Mouse (Mus musculus) adrenal gland, adult (tissue): ENCODE measurements at regions not wholly inside any gene's neighbourhood (a gene's known extent, or its start where the extent isn't known, plus 50 kb on each side); places are given as distances from the start of the nearest gene placed in this dataset.

Experiments used
- DNase-seq, 2 experiments: peaks; one replicate each; pipeline ENCODE4 v3.0.0; 2022 to 2023; ENCODE audit warnings: low spot score in 1 of 2; ENCODE audit not compliant: inconsistent age in 2 of 2

GRCm38 (mm10) chr9:58421702-58422392 lies 51.6 kb upstream of the Tbc1d21 start:
- DNase-seq = no peak

- DNase-seq = no peak
Measured at GRCm38 (mm10) chr9:58428795-58429194, 58.5 kb upstream of the Tbc1d21 start.

GRCm38 (mm10) chr9:58430772-58431171 lies 57.6 kb upstream of the Insyn1 start:
- DNase-seq = no peak

GRCm38 (mm10) chr9:58432793-58433370 lies 55.5 kb upstream of the Insyn1 start:
- DNase-seq = no peak

GRCm38 (mm10) chr9:58436246-58437091 lies 51.9 kb upstream of the Insyn1 start:
- DNase-seq = no peak

GRCm38 (mm10) chr9:58437541-58437940 lies 50.9 kb upstream of the Insyn1 start:
- no peak for DNase-seq

- peak in 1 of 2 experiments; percentile 63 for DNase-seq
Measured at GRCm38 (mm10) chr9:58438071-58438858, 50.1 kb upstream of the Insyn1 start.
